Mouse (Mus musculus) small intestine, adult 2 months (tissue): ENCODE data around the gene Sv2c.

Source experiments
- CTCF ChIP-seq: fragments of 200-500 bp; IDR thresholded peaks from 2 replicates; pipeline ENCODE4 v1.5.1; 2012; ENCODE audit warnings: low read depth, mild to moderate bottlenecking, control low read depth, inconsistent platforms, low read length, moderate library complexity, mixed read lengths; ENCODE audit not compliant: insufficient replicate concordance, insufficient read length; ENCODE audit errors: extremely low read depth
- POLR2A ChIP-seq: fragments of 200-500 bp; IDR thresholded peaks from 2 replicates; pipeline ENCODE4 v1.6.1; 2012; ENCODE audit warnings: low read depth, mild to moderate bottlenecking, control low read depth, inconsistent platforms, low read length, moderate library complexity

GRCm38 (mm10) chr13:96010861-96011511 is 121.4 kb downstream of the Sv2c start:
- no peak for TF ChIP-seq CTCF
- no peak for TF ChIP-seq POLR2A
